In genomic region chr13:82005929-82006726, GRCm38 (mm10) we compare ENCODE assay signal across 26 mouse cellular contexts.
A peak's percentile ranks its signal among the peaks of the same experiment; 100 is the strongest.
DNase-seq lines count a peak whose midpoint lies in the region; ATAC-seq lines count a peak whose summit lies in the region.
"Had no signal": no experiment of that assay in that cellular context is flagged by ENCODE, and none has a peak within 500 bp of the region (broad histone marks: within the 10 kb centered on the region; RNA-seq: fewer than 3 reads in every experiment).

No protein-coding gene starts in this region.

- no peak overlapping the region for H3K4me2 ChIP-seq in forebrain, embryonic 12.5 days
- no peak overlapping the region for H3K4me2 ChIP-seq in forebrain, embryonic 14.5 days (ENCODE audit: low read length)
- H3K4me2 ChIP-seq in midbrain, embryonic 15.5 days = no peak overlapping the region
- H3K4me2 ChIP-seq: heart, embryonic 13.5 days; hindbrain, embryonic 15.5 days; limb, embryonic 12.5 days; liver, embryonic 12.5 days; stomach, embryonic 15.5 days had no signal

- H3K9me3 ChIP-seq in forebrain, embryonic 12.5 days = no peaks in the 10 kb centered on the region
- H3K9me3 ChIP-seq in forebrain, embryonic 10.5 days = no peaks in the 10 kb centered on the region; the same call in 1 of the 2 replicates
- no peaks in the 10 kb centered on the region for H3K9me3 ChIP-seq in forebrain, embryonic 14.5 days (replicated peaks; ENCODE audit: control insufficient read depth, low read length)
- H3K9me3 ChIP-seq in midbrain, embryonic 15.5 days = no peaks in the 10 kb centered on the region
- H3K9me3 ChIP-seq: heart, embryonic 13.5 days; hindbrain, embryonic 15.5 days; limb, embryonic 12.5 days; liver, embryonic 12.5 days; megakaryocyte, embryonic 14.5 days; stomach, embryonic 15.5 days had no signal

- H3K36me3 ChIP-seq in forebrain, embryonic 12.5 days (replicated peaks) = no peaks in the 10 kb centered on the region
- no peaks in the 10 kb centered on the region for H3K36me3 ChIP-seq in forebrain, embryonic 10.5 days (replicated peaks)
- no peaks in the 10 kb centered on the region for H3K36me3 ChIP-seq in forebrain, embryonic 14.5 days (ENCODE audit: control insufficient read depth, insufficient read depth, low read length)
- H3K36me3 ChIP-seq in midbrain, embryonic 15.5 days (replicated peaks) = no peaks in the 10 kb centered on the region
- H3K36me3 ChIP-seq: heart, embryonic 13.5 days; hindbrain, embryonic 15.5 days; limb, embryonic 12.5 days; liver, embryonic 12.5 days; stomach, embryonic 15.5 days had no signal

- no peaks in the 10 kb centered on the region for H3K27me3 ChIP-seq in forebrain, embryonic 12.5 days
- no peaks in the 10 kb centered on the region for H3K27me3 ChIP-seq in forebrain, embryonic 10.5 days (ENCODE audit: poor library complexity, severe bottlenecking)
- H3K27me3 ChIP-seq in forebrain, embryonic 14.5 days (replicated peaks; ENCODE audit: control insufficient read depth, insufficient read depth, low read length) = no peaks in the 10 kb centered on the region
- no peaks in the 10 kb centered on the region for H3K27me3 ChIP-seq in midbrain, embryonic 15.5 days (replicated peaks)
- H3K27me3 ChIP-seq: heart, embryonic 13.5 days; hindbrain, embryonic 15.5 days; limb, embryonic 12.5 days; liver, embryonic 12.5 days; megakaryocyte, embryonic 14.5 days; stomach, embryonic 15.5 days had no signal

- no peak overlapping the region for H3K4me3 ChIP-seq in forebrain, embryonic 12.5 days (replicated peaks)
- H3K4me3 ChIP-seq in forebrain, embryonic 10.5 days = no peak overlapping the region
- H3K4me3 ChIP-seq in forebrain, embryonic 14.5 days (ENCODE audit: low read depth, low read length) = no peak overlapping the region
- no peak overlapping the region for H3K4me3 ChIP-seq in midbrain, embryonic 15.5 days
- H3K4me3 ChIP-seq: heart, embryonic 13.5 days; hindbrain, embryonic 15.5 days; layer of hippocampus, adult 2 months; left cerebral cortex, adult 2 months; limb, embryonic 12.5 days; liver, embryonic 12.5 days; megakaryocyte, embryonic 14.5 days; stomach, embryonic 15.5 days had no signal

- DNase-seq in forebrain, embryonic 10.5 days (ENCODE audit: extremely low spot score, low spot score) = no peak
- peak; percentile 32 for DNase-seq in Muller cell, postnatal 12 days (ENCODE audit: inconsistent ontology term)
- peak; percentile 28 for DNase-seq in forebrain, embryonic 14.5 days (ENCODE audit: low spot score)
- DNase-seq in cerebellum, adult 11 months = no peak
- DNase-seq in thymus, postnatal 14 days = no peak
- no peak for DNase-seq in gastrocnemius, postnatal 10 days
- DNase-seq: adrenal gland, postnatal 25 days; cerebellum, adult 2 months; cerebellum, postnatal 14 days; heart, postnatal 10 days; kidney, adult 18-20 months; kidney, postnatal 36 days; liver, postnatal 0 days; lung, postnatal 4 days; right cerebral cortex, postnatal 25 days had no signal

- no peak overlapping the region for H3K9ac ChIP-seq in forebrain, embryonic 12.5 days
- H3K9ac ChIP-seq in forebrain, embryonic 14.5 days (ENCODE audit: low read length) = no peak overlapping the region
- H3K9ac ChIP-seq in midbrain, embryonic 15.5 days = no peak overlapping the region
- H3K9ac ChIP-seq: heart, embryonic 13.5 days; hindbrain, embryonic 15.5 days; limb, embryonic 12.5 days; liver, embryonic 12.5 days; liver, postnatal 0 days; stomach, embryonic 15.5 days had no signal

- 45% methylated on average over 7 of the region's 7 CpGs for WGBS in forebrain, embryonic 12.5 days
- WGBS in forebrain, embryonic 10.5 days = 64% methylated on average over 7 of the region's 7 CpGs
- 42% methylated on average over 7 of the region's 7 CpGs for WGBS in forebrain, embryonic 14.5 days
- 49% methylated on average over 7 of the region's 7 CpGs for WGBS in midbrain, embryonic 15.5 days

- H3K4me1 ChIP-seq in forebrain, embryonic 12.5 days = 0 out of 2 replicates have a peak, but pooled peaks cover 5% of the 10 kb centered on the region
- peaks cover 10% of the 10 kb centered on the region for H3K4me1 ChIP-seq in forebrain, embryonic 10.5 days
- H3K4me1 ChIP-seq in forebrain, embryonic 14.5 days (ENCODE audit: control insufficient read depth, insufficient read depth, low read length) = peaks cover 8% of the 10 kb centered on the region; the same call in 1 of the 2 replicates
- H3K4me1 ChIP-seq in midbrain, embryonic 15.5 days = no peaks in the 10 kb centered on the region
- H3K4me1 ChIP-seq: heart, embryonic 13.5 days; hindbrain, embryonic 15.5 days; limb, embryonic 12.5 days; liver, embryonic 12.5 days; megakaryocyte, embryonic 14.5 days; stomach, embryonic 15.5 days had no signal

- no peak overlapping the region for H3K27ac ChIP-seq in forebrain, embryonic 12.5 days
- no peak overlapping the region for H3K27ac ChIP-seq in forebrain, embryonic 10.5 days
- H3K27ac ChIP-seq in forebrain, embryonic 14.5 days (ENCODE audit: low read depth, low read length) = no peak overlapping the region
- no peak overlapping the region for H3K27ac ChIP-seq in midbrain, embryonic 15.5 days
- H3K27ac ChIP-seq: heart, embryonic 13.5 days; hindbrain, embryonic 15.5 days; layer of hippocampus, adult 2 months; left cerebral cortex, adult 2 months; limb, embryonic 12.5 days; liver, embryonic 12.5 days; stomach, embryonic 15.5 days had no signal

- ATAC-seq in forebrain, embryonic 12.5 days (ENCODE audit: low FRiP score) = peak; percentile 59; the same call in 1 of the 2 replicates
- ATAC-seq in forebrain, embryonic 14.5 days = peak; percentile 35; the same call in 1 of the 2 replicates
- peak; percentile 78; the same call in 1 of the 2 replicates for ATAC-seq in midbrain, embryonic 15.5 days (replicated peaks)
- ATAC-seq: liver, embryonic 12.5 days; liver, postnatal 0 days; lung, postnatal 0 days had no signal

Comparison
In these comparisons a context has a peak if more than half of its experiments do, and no peak if none do; other contexts are left out.
1. DNase-seq: peak in Muller cell, postnatal 12 days (single experiment) and forebrain, embryonic 14.5 days (single experiment); none in forebrain, embryonic 10.5 days (single experiment), cerebellum, adult 11 months (single experiment), thymus, postnatal 14 days (single experiment) and gastrocnemius, postnatal 10 days (single experiment).
2. Peak in every context shown above with its lines, with median percentiles within 50 percentile points of each other: ATAC-seq.